Mouse (Mus musculus): ENCODE data around the gene Nxnl2. TPM values are rescaled to one million over a fixed set of nuclear protein-coding genes. Genes with fewer than 3 reads are reported as not detected.
A peak's percentile ranks its signal among the peaks of the same experiment; 100 is the strongest.

Nxnl2 gene
- polyA plus RNA-seq (2012; rRNA removed) = 0.31 and 0.53 TPM in 2 replicates

- Histone ChIP-seq H3K27ac (ENCODE audit: insufficient read depth, low read length) (no peak within 1 kb of the TSS), H3K4me1 (ENCODE audit: control insufficient read depth, insufficient read depth, low read length) (no peaks in the 10 kb centered on the region; the same call in 1 of the 2 replicates), H3K4me3 (ENCODE audit: insufficient read depth, low read length) (peak within 1 kb of the TSS; percentile 33)
- TF ChIP-seq POLR2A (IDR thresholded peaks at IDR 0.05; ENCODE audit: extremely low read depth, insufficient read depth, low read length) = no peak
- TF ChIP-seq CTCF (IDR thresholded peaks at IDR 0.05; ENCODE audit: extremely low read depth, insufficient read depth, low read length) = 0 out of 2 replicates have a peak, but pooled peaks have one; percentile 1
Observed at GRCm38 (mm10) chr13:51170691-51171680, at the start of gene Nxnl2. Gene Nxnl2 (plus strand): TSS chr13:51171022.

GRCm38 (mm10) chr13:51121966-51122365 lies 48.9 kb upstream of the Nxnl2 start:
- H3K27ac ChIP-seq (ENCODE audit: insufficient read depth, low read length) = no peak overlapping the region
- H3K4me1 ChIP-seq (ENCODE audit: control insufficient read depth, insufficient read depth, low read length) = peaks cover 18% of the 10 kb centered on the region
- TF ChIP-seq CTCF (IDR thresholded peaks at IDR 0.05; ENCODE audit: extremely low read depth, insufficient read depth, low read length) = no peak
- no peak for TF ChIP-seq POLR2A (IDR thresholded peaks at IDR 0.05; ENCODE audit: extremely low read depth, insufficient read depth, low read length)
- H3K4me3 ChIP-seq (ENCODE audit: insufficient read depth, low read length) = no peak overlapping the region

GRCm38 (mm10) chr13:51122771-51123170 lies 48.1 kb upstream of the Nxnl2 start:
- no peak overlapping the region for H3K4me3 ChIP-seq (ENCODE audit: insufficient read depth, low read length)
- no peak overlapping the region for H3K27ac ChIP-seq (ENCODE audit: insufficient read depth, low read length)
- TF ChIP-seq CTCF (IDR thresholded peaks at IDR 0.05; ENCODE audit: extremely low read depth, insufficient read depth, low read length) (no peak), POLR2A (IDR thresholded peaks at IDR 0.05; ENCODE audit: extremely low read depth, insufficient read depth, low read length) (no peak)
- H3K4me1 ChIP-seq (ENCODE audit: control insufficient read depth, insufficient read depth, low read length) = peaks cover 18% of the 10 kb centered on the region

GRCm38 (mm10) chr13:51125357-51125756 lies 45.5 kb upstream of the Nxnl2 start:
- Histone ChIP-seq H3K4me3 (ENCODE audit: insufficient read depth, low read length) (no peak overlapping the region), H3K27ac (ENCODE audit: insufficient read depth, low read length) (no peak overlapping the region), H3K4me1 (ENCODE audit: control insufficient read depth, insufficient read depth, low read length) (peaks cover 13% of the 10 kb centered on the region)
- TF ChIP-seq POLR2A (IDR thresholded peaks at IDR 0.05; ENCODE audit: extremely low read depth, insufficient read depth, low read length) = no peak
- no peak for TF ChIP-seq CTCF (IDR thresholded peaks at IDR 0.05; ENCODE audit: extremely low read depth, insufficient read depth, low read length)

GRCm38 (mm10) chr13:51127906-51128305 lies 42.9 kb upstream of the Nxnl2 start:
- Histone ChIP-seq H3K4me3 (ENCODE audit: insufficient read depth, low read length) (no peak overlapping the region), H3K4me1 (ENCODE audit: control insufficient read depth, insufficient read depth, low read length) (peaks cover 11% of the 10 kb centered on the region), H3K27ac (ENCODE audit: insufficient read depth, low read length) (no peak overlapping the region)
- no peak for TF ChIP-seq POLR2A (IDR thresholded peaks at IDR 0.05; ENCODE audit: extremely low read depth, insufficient read depth, low read length)
- TF ChIP-seq CTCF (IDR thresholded peaks at IDR 0.05; ENCODE audit: extremely low read depth, insufficient read depth, low read length) = no peak

GRCm38 (mm10) chr13:51128417-51128816 lies 42.4 kb upstream of the Nxnl2 start:
- H3K4me1 ChIP-seq (ENCODE audit: control insufficient read depth, insufficient read depth, low read length) = peaks cover 10% of the 10 kb centered on the region
- H3K4me3 ChIP-seq (ENCODE audit: insufficient read depth, low read length) = no peak overlapping the region
- no peak overlapping the region for H3K27ac ChIP-seq (ENCODE audit: insufficient read depth, low read length)
- no peak for TF ChIP-seq CTCF (IDR thresholded peaks at IDR 0.05; ENCODE audit: extremely low read depth, insufficient read depth, low read length)
- TF ChIP-seq POLR2A (IDR thresholded peaks at IDR 0.05; ENCODE audit: extremely low read depth, insufficient read depth, low read length) = no peak

- no peak overlapping the region for H3K27ac ChIP-seq (ENCODE audit: insufficient read depth, low read length)
- no peak overlapping the region for H3K4me3 ChIP-seq (ENCODE audit: insufficient read depth, low read length)
- TF ChIP-seq POLR2A (IDR thresholded peaks at IDR 0.05; ENCODE audit: extremely low read depth, insufficient read depth, low read length) = no peak
- TF ChIP-seq CTCF (IDR thresholded peaks at IDR 0.05; ENCODE audit: extremely low read depth, insufficient read depth, low read length) = no peak
- peaks cover 3% of the 10 kb centered on the region; the same call in 1 of the 2 replicates for H3K4me1 ChIP-seq (ENCODE audit: control insufficient read depth, insufficient read depth, low read length)
Observed at GRCm38 (mm10) chr13:51131179-51131578, 39.6 kb upstream of the Nxnl2 start.

GRCm38 (mm10) chr13:51136315-51136714 lies 34.5 kb upstream of the Nxnl2 start:
- TF ChIP-seq POLR2A (IDR thresholded peaks at IDR 0.05; ENCODE audit: extremely low read depth, insufficient read depth, low read length) (no peak), CTCF (IDR thresholded peaks at IDR 0.05; ENCODE audit: extremely low read depth, insufficient read depth, low read length) (no peak)
- Histone ChIP-seq H3K4me1 (ENCODE audit: control insufficient read depth, insufficient read depth, low read length) (peaks cover 8% of the 10 kb centered on the region), H3K4me3 (ENCODE audit: insufficient read depth, low read length) (no peak overlapping the region), H3K27ac (ENCODE audit: insufficient read depth, low read length) (no peak overlapping the region)

GRCm38 (mm10) chr13:51136996-51137701 lies 33.7 kb upstream of the Nxnl2 start:
- TF ChIP-seq CTCF (IDR thresholded peaks at IDR 0.05; ENCODE audit: extremely low read depth, insufficient read depth, low read length) = no peak
- TF ChIP-seq POLR2A (IDR thresholded peaks at IDR 0.05; ENCODE audit: extremely low read depth, insufficient read depth, low read length) = no peak

More at GRCm38 (mm10) chr13:51136996-51137701, 33.7 kb upstream of the Nxnl2 start:
- Histone ChIP-seq H3K4me3 (ENCODE audit: insufficient read depth, low read length) (no peak overlapping the region), H3K27ac (ENCODE audit: insufficient read depth, low read length) (no peak overlapping the region), H3K4me1 (ENCODE audit: control insufficient read depth, insufficient read depth, low read length) (peaks cover 8% of the 10 kb centered on the region)
